Mouse (Mus musculus): ENCODE results near the gene Hba-x.

Hba-x gene

DNA sequence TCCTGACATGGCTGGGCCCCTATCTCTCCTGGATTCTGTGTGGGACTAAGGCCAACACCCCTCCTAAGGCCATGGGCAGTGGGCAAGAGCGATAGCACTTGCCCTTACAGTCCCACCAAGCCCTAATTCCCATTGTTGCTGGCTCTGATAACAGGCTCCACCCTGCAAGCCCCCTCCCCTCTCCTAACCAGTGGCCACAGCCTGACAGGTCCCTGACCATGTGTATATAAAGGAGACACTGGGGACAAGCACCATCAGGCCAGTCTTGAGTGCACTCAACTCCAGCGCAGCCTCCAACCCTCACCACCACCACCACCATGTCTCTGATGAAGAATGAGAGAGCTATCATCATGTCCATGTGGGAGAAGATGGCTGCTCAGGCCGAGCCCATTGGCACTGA is at the start of gene Hba-x:
Gene Hba-x (plus strand): TSS at position 54 of the 400 bp plus-strand sequence.
- no peak for DNase-seq

- no peak for DNase-seq
These were observed 49.2 kb upstream of the Hba-x start for GRCm38 (mm10) chr11:32227041-32227440.

- no peak for DNase-seq
These were observed 48.6 kb upstream of the Hba-x start for GRCm38 (mm10) chr11:32227555-32227954.

- no peak for DNase-seq
These were observed 47.8 kb upstream of the Hba-x start for GRCm38 (mm10) chr11:32228292-32228845.

- DNase-seq = no peak
These were observed 46.0 kb upstream of the Hba-x start for GRCm38 (mm10) chr11:32230220-32230619.

DNA sequence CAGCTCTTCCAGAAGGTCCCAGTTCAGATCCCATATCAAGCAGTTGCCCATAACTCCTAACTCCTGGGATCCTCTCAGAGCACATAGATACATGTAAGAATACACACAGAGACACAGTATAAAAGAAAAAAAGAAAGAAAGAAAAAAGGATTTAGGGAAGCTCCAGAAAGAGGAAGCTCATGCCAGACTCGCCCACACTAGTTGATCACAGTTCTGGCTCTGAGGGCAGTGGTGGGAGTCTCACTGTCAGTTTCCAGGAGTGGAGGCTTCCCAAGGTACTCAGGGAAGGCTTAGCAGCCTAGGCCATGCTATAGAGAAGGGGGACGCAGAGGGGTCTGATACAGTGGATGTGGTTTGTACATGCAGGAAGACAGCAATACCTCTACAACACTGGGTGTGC is 45.1 kb upstream of the Hba-x start:
- no peak for DNase-seq

- no peak for DNase-seq
These were observed 43.4 kb upstream of the Hba-x start for GRCm38 (mm10) chr11:32232848-32233247.

- DNase-seq = no peak
These were observed 42.3 kb upstream of the Hba-x start for GRCm38 (mm10) chr11:32233895-32234294.

DNA sequence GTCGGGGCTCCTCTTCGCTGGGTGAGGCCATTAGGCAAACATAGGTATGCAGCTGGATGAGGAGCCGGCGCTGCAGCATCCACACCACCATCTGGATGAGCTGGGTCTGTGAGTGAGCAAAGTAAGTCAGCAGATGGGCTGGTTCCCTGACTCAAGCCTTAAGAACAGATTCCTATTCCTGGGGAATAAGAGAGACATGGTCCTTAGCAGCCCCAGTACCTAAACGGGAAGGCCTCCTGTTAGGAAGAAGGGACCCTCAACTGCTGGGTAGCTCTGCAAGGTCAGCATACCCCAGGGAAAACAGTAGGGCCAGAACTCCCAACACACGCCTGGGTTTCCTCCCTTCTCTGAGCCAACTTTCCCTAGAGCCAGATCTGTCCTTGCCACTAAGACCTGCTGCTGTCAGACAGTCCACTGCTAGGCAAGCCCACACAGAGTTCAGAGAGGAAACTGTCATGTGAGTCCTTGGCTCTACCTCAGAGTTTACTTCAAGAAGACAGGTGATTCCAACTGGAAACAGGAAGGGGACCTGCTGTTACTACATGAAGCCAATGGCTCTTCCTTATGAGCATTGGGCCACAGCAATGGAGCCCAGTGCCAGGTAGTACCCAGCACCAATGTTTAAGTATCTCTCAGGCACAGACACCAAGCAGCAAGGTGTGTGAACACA is 41.2 kb upstream of the Hba-x start:
- DNase-seq = no peak

- DNase-seq = no peak
These were observed 40.6 kb upstream of the Hba-x start for GRCm38 (mm10) chr11:32235646-32236045.

- no peak for DNase-seq
These were observed 40.1 kb upstream of the Hba-x start for GRCm38 (mm10) chr11:32236132-32236531.

- no peak for DNase-seq
These were observed 39.3 kb upstream of the Hba-x start for GRCm38 (mm10) chr11:32236712-32237410.

GRCm38 (mm10) chr11:32237411-32237795 is 38.8 kb upstream of the Hba-x start:
- DNase-seq = no peak

DNA sequence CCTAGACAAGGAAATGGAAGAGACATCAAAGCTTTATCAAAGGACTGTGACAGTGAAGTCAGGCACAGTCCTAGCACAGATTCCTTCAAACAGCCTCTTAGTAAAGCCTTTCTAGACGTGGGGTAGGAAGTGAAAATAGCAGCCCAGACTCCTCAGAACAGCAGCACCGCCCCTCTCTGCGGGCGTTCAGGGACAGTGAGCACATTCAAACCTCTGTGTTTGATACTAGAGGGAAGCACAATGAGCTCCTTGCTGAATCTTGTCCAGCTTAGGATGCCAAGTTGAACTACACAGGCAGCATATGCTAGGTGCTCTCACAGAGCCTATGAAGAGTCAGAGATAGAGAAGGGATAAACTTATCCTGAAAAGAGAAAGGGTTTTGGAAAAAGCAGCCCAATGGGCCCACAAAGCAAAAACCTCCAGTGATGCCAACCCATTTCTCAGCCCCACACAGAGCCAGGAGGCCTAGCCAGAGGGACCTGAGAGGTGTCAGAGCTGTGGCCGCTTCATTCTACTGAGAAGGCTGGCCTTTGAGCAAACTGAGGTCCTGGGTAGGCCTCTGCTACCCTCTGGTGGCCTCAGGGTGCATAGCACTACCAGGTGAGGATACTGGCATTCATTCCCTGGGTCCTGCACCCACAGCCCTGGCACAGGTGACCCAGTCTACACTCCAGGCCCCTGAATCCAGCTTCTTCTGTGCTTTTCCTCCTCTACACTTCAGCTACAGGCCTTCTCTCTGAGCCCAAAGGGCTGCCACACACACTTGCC is 37.9 kb upstream of the Hba-x start:
- peak; percentile 40 to 46 for DNase-seq

DNA sequence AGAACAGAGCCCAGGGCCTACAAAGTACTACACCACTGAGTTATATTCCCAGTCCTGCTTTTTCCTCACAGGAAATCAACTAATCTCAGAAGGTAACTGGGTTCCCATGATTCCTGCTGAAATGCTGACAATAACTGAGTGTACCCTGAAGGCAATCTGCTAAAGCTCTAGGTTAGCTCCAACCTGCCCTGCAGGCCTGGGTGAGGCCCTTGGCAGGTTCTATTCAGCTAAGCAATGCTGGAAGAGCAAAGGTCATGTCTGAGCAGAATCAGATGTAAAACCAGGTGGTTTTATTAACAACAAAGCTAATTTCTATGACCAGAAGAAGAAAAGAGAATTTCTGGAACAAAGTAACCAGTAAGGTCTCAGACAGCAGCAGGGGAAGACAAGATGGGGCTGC is 34.8 kb upstream of the Hba-x start:
- no peak for DNase-seq

DNA sequence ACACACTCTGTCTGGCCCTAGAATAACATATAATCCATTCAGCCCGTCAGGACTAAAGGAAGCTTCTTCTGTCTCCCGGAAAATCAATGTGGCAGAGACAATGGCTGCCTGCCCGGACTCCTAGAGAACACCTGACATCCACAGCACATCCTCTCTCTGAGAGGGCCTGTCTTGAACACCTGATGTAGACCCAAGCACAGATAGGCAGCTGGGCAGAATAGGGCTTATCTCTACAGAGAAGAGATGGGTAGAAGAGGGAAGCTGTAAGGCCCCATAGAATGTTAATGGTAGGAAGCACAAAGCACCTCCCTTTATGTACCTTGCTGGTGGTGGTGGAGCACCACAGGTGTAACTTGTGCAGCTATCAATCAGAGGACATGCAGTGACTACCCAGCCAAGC is 34.0 kb upstream of the Hba-x start:
- no peak for DNase-seq

GRCm38 (mm10) chr11:32243205-32243955 is 32.8 kb upstream of the Hba-x start:
- DNase-seq = no peak

GRCm38 (mm10) chr11:32244064-32244463 is 32.1 kb upstream of the Hba-x start:
- DNase-seq = no peak

DNA sequence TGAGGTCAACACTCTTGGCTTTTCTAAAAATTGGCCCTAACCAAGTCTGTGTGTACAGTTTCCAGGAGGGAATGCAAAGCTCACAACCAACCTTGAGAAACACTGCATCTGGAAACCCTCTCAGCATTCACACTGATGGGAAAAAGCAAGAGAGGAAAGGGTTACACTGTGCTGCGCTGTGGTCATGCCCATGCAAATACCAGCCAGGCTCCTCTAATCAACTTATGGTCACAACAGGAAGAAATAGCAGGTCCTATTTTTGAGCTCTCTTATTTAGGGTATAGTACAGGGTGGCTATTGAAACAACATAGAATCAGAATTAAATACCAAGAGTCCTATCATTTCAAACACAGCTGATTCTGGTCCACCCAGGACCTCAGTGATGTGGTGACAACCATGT is 31.6 kb upstream of the Hba-x start:
- DNase-seq = no peak

DNA sequence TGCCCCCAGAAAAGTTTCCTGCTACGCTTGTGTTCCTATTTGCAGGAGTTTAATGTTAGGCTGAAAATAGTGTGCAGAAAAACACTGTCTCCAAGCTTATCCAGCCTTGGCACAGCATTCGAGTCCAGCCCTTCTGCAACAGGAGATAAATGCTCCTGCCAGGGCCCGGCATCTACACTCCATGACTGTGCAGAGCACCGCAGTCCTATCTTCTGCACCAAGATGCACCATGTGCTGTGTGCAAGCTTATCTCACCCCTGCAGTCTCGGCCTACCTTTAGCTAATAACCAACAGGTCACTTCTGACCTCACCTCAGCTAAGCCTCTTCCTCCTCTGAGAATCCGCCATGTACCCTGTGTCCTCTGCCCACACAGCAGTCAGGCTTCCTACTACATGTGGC is 30.6 kb upstream of the Hba-x start:
- no peak for DNase-seq

DNA sequence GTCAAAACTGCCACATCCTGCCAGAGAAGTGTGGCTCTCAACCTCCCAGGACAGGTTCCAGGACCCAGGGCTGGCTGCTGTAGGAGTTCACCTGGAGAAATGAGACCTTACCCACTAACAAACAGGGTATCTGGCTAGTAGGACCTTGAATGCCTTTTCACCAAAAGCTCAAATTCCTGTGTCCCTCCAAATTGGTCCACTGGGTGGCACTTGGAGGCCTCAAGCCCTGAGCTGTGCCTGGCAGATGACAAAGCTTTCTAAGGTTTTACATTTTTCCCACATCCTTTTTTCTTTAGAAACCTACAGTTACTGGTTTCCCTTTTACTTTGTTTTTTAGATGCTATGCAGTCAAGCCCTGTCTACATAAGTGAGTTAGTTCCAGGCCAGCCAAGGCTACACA is 29.1 kb upstream of the Hba-x start:
- no peak for DNase-seq

DNA sequence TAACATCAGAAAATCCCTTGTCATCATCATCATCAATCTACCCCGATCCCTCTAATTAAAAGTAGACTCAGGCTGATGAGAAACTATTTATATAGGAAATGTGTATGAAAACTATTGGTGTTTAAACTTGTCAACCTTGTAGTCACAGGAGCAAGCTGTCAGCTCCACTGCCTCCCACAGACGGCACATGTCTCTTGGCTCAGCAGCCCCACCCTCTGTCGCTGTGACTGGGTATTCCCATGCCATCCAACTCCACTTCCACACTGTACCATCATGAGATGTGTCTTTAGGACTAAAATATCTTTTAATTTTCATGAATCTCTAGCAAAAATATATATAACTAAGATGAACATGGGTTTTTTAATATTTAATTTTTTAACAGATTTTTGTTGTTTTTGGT is 27.9 kb upstream of the Hba-x start:
- no peak for DNase-seq

Measured in thymus, adult 18-20 months (tissue).